Mouse (Mus musculus) kidney, adult 10 weeks (tissue): ENCODE measurements around the gene Card11. TPM values are rescaled to one million over a fixed set of nuclear protein-coding genes. Genes with fewer than 3 reads are reported as not detected.

Source experiments
- polyA plus RNA-seq: library from polyadenylated mRNA; stranded (reverse); fragments of 350-450 nt; fragmentation: Illumina TruSeq; extraction: RNeasy Lipid Tissue Mini Kit (QIAGEN cat#74804); gene quantifications from one replicate; pipeline ENCODE4 v1.2.3, GENCODE M21; 2014; ENCODE audit warnings: low read depth, low replicate concordance

Gene Card11
- not detected for polyA plus RNA-seq

GRCm38 (mm10) chr5:141000349-141000748 lies at the start of gene Card11:
Card11 (minus strand) TSS chr5:141000582.

GRCm38 (mm10) chr5:140830314-140831063 lies 169.9 kb downstream of the Card11 start, which contains the start of gene Gna12:
Gna12 (minus strand) TSS chr5:140830431.

Other genes with a start within 250 kb of the Card11 start
- 8.5 TPM for gene Gna12, start 170.2 kb downstream of the Card11 start, polyA plus RNA-seq
- 0.28 TPM for gene Sdk1, start 240.9 kb upstream of the Card11 start, polyA plus RNA-seq